Mouse (Mus musculus): ENCODE results near the gene Col16a1.

- TF ChIP-seq CTCF (IDR thresholded peaks at IDR 0.05; ENCODE audit: borderline replicate concordance, insufficient read depth, low read depth, low read length) (no peak), POLR2A (IDR thresholded peaks at IDR 0.05; ENCODE audit: borderline replicate concordance, insufficient read depth, low read length) (no peak)
These were observed 56.0 kb downstream of the Col16a1 start for GRCm38 (mm10) chr4:130103632-130104031.

All from cerebellum, adult 2 months (tissue).